Mouse (Mus musculus) forebrain, embryonic 14.5 days (tissue): ENCODE data around the gene E2f1. TPM values are rescaled to one million over a fixed set of nuclear protein-coding genes. Genes with fewer than 3 reads are reported as not detected.
A peak's percentile ranks its signal among the peaks of the same experiment; 100 is the strongest.

Experiments used
- ATAC-seq: fragments of 200-750 bp; cut with Nextera tagmentation; 2 replicates; pipeline ENCODE4 v1.8.0; 2017; ENCODE audit warnings: mild to moderate bottlenecking, moderate library complexity
- DNase-seq: peaks from one replicate; pipeline ENCODE4 v3.0.0-alpha.2; 2015; ENCODE audit warnings: low spot score
- H3K27ac ChIP-seq: fragments of 300-500 bp; sonication (generic); 2 replicates; pipeline ENCODE4 v1.5.1; 2014; ENCODE audit warnings: low read depth, mild to moderate bottlenecking, control low read depth, low read length, moderate library complexity
- H3K27me3 ChIP-seq: fragments of 300-500 bp; sonication (generic); replicated peaks from 2 replicates; pipeline ENCODE4 v1.6.1; 2014; ENCODE audit warnings: low read length, control low read depth, mixed read lengths; ENCODE audit not compliant: control insufficient read depth, insufficient read depth
- H3K36me3 ChIP-seq: fragments of 300-500 bp; sonication (generic); 2 replicates; pipeline ENCODE4 v1.6.1; 2014; ENCODE audit warnings: low read length, control low read depth; ENCODE audit not compliant: control insufficient read depth, insufficient read depth
- H3K4me1 ChIP-seq: fragments of 300-500 bp; sonication (generic); 2 replicates; pipeline ENCODE4 v1.6.1; 2014; ENCODE audit warnings: antibody characterized with exemption, low read length, control low read depth; ENCODE audit not compliant: control insufficient read depth, insufficient read depth
- H3K4me2 ChIP-seq: fragments of 300-500 bp; sonication (generic); 2 replicates; pipeline ENCODE4 v1.6.1; 2014; ENCODE audit warnings: mild to moderate bottlenecking, control low read depth, low read length
- H3K4me3 ChIP-seq: fragments of 300-500 bp; sonication (generic); 2 replicates; pipeline ENCODE4 v1.5.1; 2014; ENCODE audit warnings: low read depth, low read length, control low read depth
- H3K9ac ChIP-seq: fragments of 300-500 bp; sonication (generic); 2 replicates; pipeline ENCODE4 v1.6.1; 2014; ENCODE audit warnings: mild to moderate bottlenecking, low read length, control low read depth, moderate library complexity
- H3K9me3 ChIP-seq: fragments of 300-500 bp; sonication (generic); replicated peaks from 2 replicates; pipeline ENCODE4 v1.6.1; 2016; ENCODE audit warnings: low read length, control low read depth, mixed read lengths; ENCODE audit not compliant: control insufficient read depth
- WGBS: fragments of 180-500 bp; shearing (Covaris S2); extraction: QIAGEN DNeasy Blood & Tissue Kit; methylation state at CpG from one replicate; pipeline ENCODE4 v1.1.7; 2014; 5-methylcytosine and 5-hydroxymethylcytosine counted together
- polyA plus RNA-seq: library from polyadenylated mRNA; unstranded; fragments of >200 nt; fragmentation: Nextera tagmentation; extraction: Ambion mirVana; gene quantifications from 2 replicates; pipeline ENCODE4 v1.2.1, GENCODE M21; 2014

Gene E2f1
- polyA plus RNA-seq, 1 experiment from 2014 or later: 5.0 TPM

DNA sequence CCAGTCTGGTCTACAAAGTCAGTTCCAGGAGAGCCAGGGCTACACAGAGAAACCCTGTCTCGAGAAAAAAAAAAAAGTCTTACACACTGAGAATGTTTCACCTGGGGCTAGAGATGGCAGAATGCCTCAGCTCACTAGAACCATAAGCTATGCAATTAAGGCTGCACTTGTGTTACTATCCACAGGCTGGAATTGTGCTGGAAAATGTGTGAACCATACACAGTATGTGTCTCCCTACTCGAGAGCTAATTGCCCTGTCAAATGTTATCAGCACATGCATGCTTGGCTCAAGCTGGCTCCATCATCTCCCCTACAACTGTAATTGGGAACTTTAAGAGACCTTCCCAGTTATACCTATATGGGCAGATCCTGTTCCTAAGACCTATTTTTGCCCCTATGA lies 18.8 kb downstream of the E2f1 start:
- Histone ChIP-seq H3K9ac (no peak overlapping the region), H3K4me2 (no peak overlapping the region), H3K4me3 (no peak overlapping the region), H3K36me3 (0 out of 2 replicates have a peak, but pooled peaks cover 5% of the 10 kb centered on the region), H3K27ac (no peak overlapping the region), H3K4me1 (peaks cover 22% of the 10 kb centered on the region), H3K9me3 (no peaks in the 10 kb centered on the region), H3K27me3 (no peaks in the 10 kb centered on the region)
- DNase-seq: peak; percentile 41
- 56% methylated on average over 2 of the region's 2 CpGs for WGBS
- no peak for ATAC-seq

DNA sequence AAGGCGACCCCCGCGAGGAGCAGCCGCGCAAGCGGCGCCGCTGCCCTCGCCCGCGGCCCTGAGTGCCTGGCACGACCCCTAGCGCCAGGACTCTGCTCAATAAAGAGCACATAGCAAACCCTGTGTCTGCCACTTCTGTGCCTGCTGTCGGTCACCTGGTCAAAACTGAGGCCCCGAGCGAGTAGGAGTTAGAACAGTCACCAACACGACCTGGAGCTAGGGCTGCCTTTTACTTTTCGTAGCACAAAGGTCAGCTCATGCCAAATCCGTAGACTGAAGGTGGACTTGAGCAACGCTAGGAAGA lies 19.9 kb downstream of the E2f1 start:
- Histone ChIP-seq H3K27ac (no peak overlapping the region), H3K4me1 (peaks cover 22% of the 10 kb centered on the region), H3K36me3 (0 out of 2 replicates have a peak, but pooled peaks cover 5% of the 10 kb centered on the region), H3K9me3 (no peaks in the 10 kb centered on the region), H3K4me3 (peak overlapping the region; percentile 33), H3K9ac (peak overlapping the region; percentile 60; the same call in 1 of the 2 replicates), H3K27me3 (no peaks in the 10 kb centered on the region), H3K4me2 (peak overlapping the region; percentile 72)
- WGBS: 14% methylated on average over 20 of the region's 20 CpGs
- ATAC-seq: no peak
- DNase-seq: no peak

DNA sequence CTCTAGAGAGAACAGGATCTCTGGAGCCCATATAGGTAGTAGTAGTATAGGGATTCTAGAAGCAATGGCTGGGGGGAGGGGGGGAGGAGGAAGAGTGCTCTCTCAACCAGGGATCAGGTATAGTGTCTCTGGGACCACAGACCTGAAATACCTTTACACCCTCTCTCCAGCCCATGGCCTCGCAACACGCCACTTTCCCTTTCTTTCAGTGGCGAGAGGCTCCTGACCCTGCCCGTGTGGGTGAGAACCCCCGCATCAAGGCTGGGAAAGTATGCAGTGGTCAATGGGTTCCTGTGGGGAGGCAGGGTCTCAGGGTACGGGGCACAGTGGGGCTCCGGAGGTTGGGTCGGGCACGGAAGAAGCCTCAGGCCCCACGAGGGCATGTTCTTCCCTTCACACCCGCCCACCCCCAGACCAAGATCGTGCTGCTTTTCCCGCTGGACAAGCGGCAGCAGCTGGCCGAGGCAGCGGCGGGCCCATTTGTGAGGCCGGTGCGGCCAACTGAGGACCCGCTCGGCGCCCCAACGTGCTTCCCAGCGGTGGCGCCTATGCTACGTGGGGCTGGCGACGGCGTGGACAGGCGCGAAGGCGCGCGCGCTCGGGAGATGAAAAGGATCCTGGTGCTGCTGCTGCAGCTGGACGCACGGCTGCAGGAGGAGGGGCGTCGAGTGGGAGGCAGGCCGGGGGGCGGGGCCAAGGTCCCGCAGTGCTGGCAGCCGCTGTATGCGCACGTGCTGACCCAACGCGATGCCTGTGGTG lies 20.4 kb downstream of the E2f1 start:
- H3K4me1 ChIP-seq: peaks cover 22% of the 10 kb centered on the region
- 4% methylated on average over 44 of the region's 48 CpGs for WGBS
- peak overlapping the region; percentile 72 for H3K4me2 ChIP-seq
- no peaks in the 10 kb centered on the region for H3K9me3 ChIP-seq
- H3K27ac ChIP-seq: no peak overlapping the region
- H3K36me3 ChIP-seq: 0 out of 2 replicates have a peak, but pooled peaks cover 5% of the 10 kb centered on the region
- H3K9ac ChIP-seq: peak overlapping the region; percentile 60
- peak; percentile 81 for DNase-seq
- no peaks in the 10 kb centered on the region for H3K27me3 ChIP-seq
- peak overlapping the region; percentile 33 for H3K4me3 ChIP-seq
- peak; percentile 67 for ATAC-seq

DNA sequence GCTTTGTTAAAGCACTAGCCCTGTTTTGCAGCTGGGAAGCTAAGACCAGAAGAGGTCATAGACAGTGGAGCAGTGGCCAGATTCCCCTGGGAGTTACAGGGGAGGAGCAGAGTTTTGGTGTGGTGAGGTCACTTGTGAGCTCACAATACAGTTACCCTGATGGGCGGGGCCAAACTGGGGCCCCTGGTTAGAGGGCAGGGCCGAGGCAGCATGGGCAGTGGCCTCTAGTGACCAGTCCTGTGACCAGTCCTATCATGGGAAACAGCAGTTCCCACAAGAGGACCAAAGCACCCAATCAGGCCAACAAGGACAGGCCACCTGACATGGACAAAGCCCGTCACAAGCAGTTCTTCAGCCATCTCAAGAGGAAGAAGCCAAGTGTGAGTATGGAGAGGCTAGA lies 21.0 kb downstream of the E2f1 start:
- 49% methylated on average over 3 of the region's 3 CpGs for WGBS
- DNase-seq: no peak
- H3K9me3 ChIP-seq: no peaks in the 10 kb centered on the region
- no peak overlapping the region for H3K4me3 ChIP-seq
- no peak overlapping the region for H3K4me2 ChIP-seq
- 0 out of 2 replicates have a peak, but pooled peaks cover 5% of the 10 kb centered on the region for H3K36me3 ChIP-seq
- H3K9ac ChIP-seq: no peak overlapping the region
- H3K4me1 ChIP-seq: peaks cover 22% of the 10 kb centered on the region
- no peak overlapping the region for H3K27ac ChIP-seq
- no peaks in the 10 kb centered on the region for H3K27me3 ChIP-seq
- no peak for ATAC-seq

DNA sequence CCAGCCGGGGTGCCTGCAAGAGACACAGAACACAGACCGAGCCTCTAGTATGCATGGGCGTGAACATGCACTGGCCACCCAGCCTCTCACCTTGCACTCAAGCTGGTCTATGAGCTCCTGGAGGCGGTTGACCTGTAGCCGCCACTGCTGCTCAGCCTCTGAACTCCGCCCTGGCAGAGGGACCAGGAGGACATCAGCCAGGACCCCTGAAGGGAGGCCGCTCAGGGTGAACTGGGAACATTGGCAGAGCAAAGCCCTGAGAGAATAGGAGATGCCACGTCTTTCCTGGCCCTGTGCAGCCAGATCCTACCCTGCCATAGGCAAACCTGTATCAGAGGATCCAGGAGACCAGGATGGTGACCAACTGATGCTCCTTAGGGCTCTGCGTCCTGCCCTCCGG lies 23.0 kb downstream of the E2f1 start, which contains the start of gene 1700003F12Rik:
TSS of gene 1700003F12Rik (plus strand) at position 375 of the 400 bp plus-strand sequence.
- Histone ChIP-seq H3K4me3 (no peak within 1 kb of the TSS), H3K4me1 (peaks cover 18% of the 10 kb centered on the region), H3K27me3 (no peaks in the 10 kb centered on the region), H3K9me3 (no peaks in the 10 kb centered on the region), H3K4me2 (no peak within 1 kb of the TSS), H3K27ac (no peak within 1 kb of the TSS), H3K9ac (no peak within 1 kb of the TSS), H3K36me3 (0 out of 2 replicates have a peak, but pooled peaks cover 5% of the 10 kb centered on the region)
- ATAC-seq (no peak), DNase-seq (no peak)
- 90% methylated on average over 10 of the region's 10 CpGs for WGBS

DNA sequence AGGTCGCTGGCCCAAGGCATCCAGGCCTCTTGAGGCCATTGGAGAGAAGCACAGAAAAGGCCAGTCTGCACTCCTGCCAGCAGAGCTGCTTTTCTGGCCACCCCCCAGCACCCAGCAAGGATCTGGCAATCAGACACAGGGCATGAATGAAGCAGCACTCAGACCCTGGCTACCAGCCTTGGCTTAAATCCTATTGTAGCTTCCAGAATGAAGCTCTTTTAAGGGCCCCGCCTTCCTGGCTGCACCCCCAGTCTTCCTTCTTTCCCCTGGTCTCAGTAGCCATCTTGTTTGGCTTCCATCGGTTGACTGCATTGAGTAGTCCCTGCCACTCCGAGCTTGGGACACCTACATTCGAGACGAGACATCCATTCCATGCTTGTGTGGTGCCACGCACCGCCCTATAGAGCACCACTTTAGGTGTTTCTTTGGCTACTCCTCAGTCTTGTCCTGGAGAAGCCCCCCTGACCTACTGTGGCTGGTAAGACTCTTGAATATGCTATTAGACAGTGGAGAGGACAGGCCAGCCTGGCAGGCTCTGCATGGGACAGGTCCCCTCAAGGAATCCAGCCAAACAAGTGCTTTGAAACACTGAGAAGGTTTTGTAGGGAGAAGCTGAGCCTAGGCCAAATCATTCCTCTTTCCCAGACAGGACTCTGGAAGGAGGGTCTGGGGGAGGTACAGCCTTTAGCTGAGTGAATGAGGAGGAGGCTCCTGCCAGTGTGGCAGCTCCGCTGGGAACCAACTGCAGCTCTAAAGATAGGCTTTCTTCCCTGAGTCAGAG lies 25.9 kb downstream of the E2f1 start:
- DNase-seq (peak; percentile 87), ATAC-seq (peak; percentile 64)
- H3K4me2 ChIP-seq: no peak overlapping the region
- H3K4me3 ChIP-seq: no peak overlapping the region
- 0 out of 2 replicates have a peak, but pooled peaks cover 8% of the 10 kb centered on the region for H3K36me3 ChIP-seq
- H3K27me3 ChIP-seq: no peaks in the 10 kb centered on the region
- no peaks in the 10 kb centered on the region for H3K9me3 ChIP-seq
- 70% methylated on average over 9 of the region's 9 CpGs for WGBS
- 0 out of 2 replicates have a peak overlapping the region, but pooled peaks have one; percentile 17 for H3K9ac ChIP-seq
- H3K4me1 ChIP-seq: peaks cover 8% of the 10 kb centered on the region
- peak overlapping the region; percentile 80 for H3K27ac ChIP-seq

DNA sequence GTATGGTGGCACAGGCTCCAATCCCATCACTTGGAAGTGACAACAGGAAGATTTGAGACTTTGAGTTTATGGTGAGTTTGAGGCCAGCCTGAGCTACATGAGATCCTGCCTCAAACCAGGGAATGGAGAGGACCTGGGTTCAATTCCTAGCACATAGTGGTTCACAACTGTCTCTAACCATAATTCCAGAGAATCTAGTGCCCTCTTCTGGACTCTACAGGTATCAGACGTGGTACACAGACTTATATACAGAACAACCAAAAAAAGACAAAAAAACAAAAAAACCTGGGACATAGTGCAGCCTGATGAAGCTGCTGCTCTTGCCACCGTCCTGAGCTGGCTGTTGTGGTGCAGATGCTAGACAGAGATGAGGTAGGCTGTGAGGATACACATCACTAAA lies 28.1 kb downstream of the E2f1 start:
- Histone ChIP-seq H3K4me1 (peaks cover 21% of the 10 kb centered on the region), H3K27me3 (no peaks in the 10 kb centered on the region), H3K9me3 (no peaks in the 10 kb centered on the region), H3K4me3 (no peak overlapping the region), H3K36me3 (peaks cover 14% of the 10 kb centered on the region), H3K27ac (no peak overlapping the region), H3K9ac (no peak overlapping the region), H3K4me2 (no peak overlapping the region)
- ATAC-seq (no peak), DNase-seq (no peak)
- 90% methylated on average over 2 of the region's 2 CpGs for WGBS

DNA sequence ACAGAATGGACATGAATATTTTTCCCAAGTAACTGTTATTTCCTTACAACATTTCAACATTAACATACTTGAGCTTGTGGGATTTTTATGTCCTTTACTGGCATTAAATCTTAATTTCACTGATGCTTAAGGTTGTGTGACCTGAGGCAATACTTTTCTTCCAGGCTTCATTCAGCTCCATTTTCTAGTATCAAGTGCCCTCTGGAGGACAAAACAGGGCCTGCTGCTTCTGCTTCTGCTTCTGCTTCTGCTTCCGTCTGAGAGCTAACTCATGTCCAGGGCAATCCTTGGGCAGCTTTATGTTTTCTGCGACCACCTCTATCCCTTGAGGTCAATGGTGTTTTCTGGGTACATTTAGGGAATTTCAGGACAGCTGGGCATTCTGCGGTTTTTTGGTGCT lies 30.0 kb downstream of the E2f1 start:
- DNase-seq: peak; percentile 74
- H3K27ac ChIP-seq: 0 out of 2 replicates have a peak overlapping the region, but pooled peaks have one; percentile 4
- H3K36me3 ChIP-seq: peaks cover 31% of the 10 kb centered on the region

More for the DNA sequence above, 30.0 kb downstream of the E2f1 start:
- no peaks in the 10 kb centered on the region for H3K9me3 ChIP-seq
- H3K4me2 ChIP-seq: no peak overlapping the region
- whole genome bisulfite sequencing: 83% methylated on average over 3 of the region's 3 CpGs
- H3K9ac ChIP-seq: no peak overlapping the region
- ATAC-seq: no peak
- no peak overlapping the region for H3K4me3 ChIP-seq
- H3K27me3 ChIP-seq: no peaks in the 10 kb centered on the region
- H3K4me1 ChIP-seq: peaks cover 21% of the 10 kb centered on the region
